Mouse (Mus musculus): Measurements from ENCODE around the gene Serpina3b. TPM values are rescaled to one million over a fixed set of nuclear protein-coding genes. Genes with fewer than 3 reads are reported as not detected.
"Not testable (repeated sequence)": the region's sequence is repeated elsewhere in the genome, so short reads cannot be mapped to it uniquely, and the experiment has no call there.

The Serpina3b gene
- polyA plus RNA-seq (2016; fragmentation: Nextera tagmentation; extraction: Ambion mirVana) = 0.20 TPM in 1 of 2 replicates, not detected in the other

GRCm38 (mm10) chr12:104127696-104128095 lies at the start of gene Serpina3b:
Gene Serpina3b (plus strand): TSS chr12:104127996.
- Histone ChIP-seq H3K36me3 (no peaks in the 10 kb centered on the region), H3K27me3 (ENCODE audit: insufficient read depth, poor library complexity, severe bottlenecking) (no peaks in the 10 kb centered on the region), H3K4me1 (0 out of 2 replicates have a peak, but pooled peaks cover 7% of the 10 kb centered on the region), H3K4me3 (no peak within 1 kb of the TSS), H3K27ac (no peak within 1 kb of the TSS), H3K9me3 (no peaks in the 10 kb centered on the region)
- 80% methylated on average over 5 of the region's 5 CpGs for WGBS
- DNase-seq (ENCODE audit: low spot score) = no peak

- 68% methylated on average over 2 of the region's 2 CpGs for WGBS
- no peak overlapping the region for H3K4me3 ChIP-seq
- H3K36me3 ChIP-seq = no peaks in the 10 kb centered on the region
- no peaks in the 10 kb centered on the region for H3K9me3 ChIP-seq
- no peaks in the 10 kb centered on the region for H3K4me1 ChIP-seq
- no peak overlapping the region for H3K27ac ChIP-seq
- no peak for DNase-seq (ENCODE audit: low spot score)
- H3K27me3 ChIP-seq (ENCODE audit: insufficient read depth, poor library complexity, severe bottlenecking) = no peaks in the 10 kb centered on the region
Measured at GRCm38 (mm10) chr12:104090119-104090518, 37.7 kb upstream of the Serpina3b start.

- 71% methylated on average over 1 of the region's 1 CpGs for WGBS
- Histone ChIP-seq H3K9me3 (no peaks in the 10 kb centered on the region), H3K4me3 (no peak overlapping the region), H3K27me3 (ENCODE audit: insufficient read depth, poor library complexity, severe bottlenecking) (no peaks in the 10 kb centered on the region), H3K36me3 (no peaks in the 10 kb centered on the region), H3K27ac (no peak overlapping the region), H3K4me1 (no peaks in the 10 kb centered on the region)
- no peak for DNase-seq (ENCODE audit: low spot score)
Measured at GRCm38 (mm10) chr12:104091303-104091702, 36.5 kb upstream of the Serpina3b start.

GRCm38 (mm10) chr12:104100768-104101167 lies 27.0 kb upstream of the Serpina3b start, which contains the start of gene Serpina5:
Gene Serpina5 (plus strand): TSS chr12:104101113.
- H3K27ac ChIP-seq = no peak within 1 kb of the TSS
- no peaks in the 10 kb centered on the region for H3K9me3 ChIP-seq
- H3K4me3 ChIP-seq = no peak within 1 kb of the TSS
- H3K36me3 ChIP-seq = no peaks in the 10 kb centered on the region
- 78% methylated on average over 6 of the region's 6 CpGs for WGBS
- DNase-seq (ENCODE audit: low spot score) = no peak
- no peaks in the 10 kb centered on the region for H3K27me3 ChIP-seq (ENCODE audit: insufficient read depth, poor library complexity, severe bottlenecking)
- no peaks in the 10 kb centered on the region for H3K4me1 ChIP-seq

- no peak overlapping the region for H3K4me3 ChIP-seq
- H3K4me1 ChIP-seq = no peaks in the 10 kb centered on the region
- H3K27me3 ChIP-seq (ENCODE audit: insufficient read depth, poor library complexity, severe bottlenecking) = 0 out of 2 replicates have a peak, but pooled peaks cover 4% of the 10 kb centered on the region
- no peaks in the 10 kb centered on the region for H3K36me3 ChIP-seq
- H3K9me3 ChIP-seq = no peaks in the 10 kb centered on the region
- no peak for DNase-seq (ENCODE audit: low spot score)
- H3K27ac ChIP-seq = no peak overlapping the region
Measured at GRCm38 (mm10) chr12:104105847-104106246, 21.9 kb upstream of the Serpina3b start.

GRCm38 (mm10) chr12:104106919-104107318 lies 20.9 kb upstream of the Serpina3b start:
- Histone ChIP-seq H3K9me3 (no peaks in the 10 kb centered on the region), H3K27ac (no peak overlapping the region), H3K4me1 (no peaks in the 10 kb centered on the region), H3K27me3 (ENCODE audit: insufficient read depth, poor library complexity, severe bottlenecking) (0 out of 2 replicates have a peak, but pooled peaks cover 4% of the 10 kb centered on the region), H3K4me3 (no peak overlapping the region), H3K36me3 (no peaks in the 10 kb centered on the region)
- no peak for DNase-seq (ENCODE audit: low spot score)

- DNase-seq (ENCODE audit: low spot score) = no peak
- H3K4me3 ChIP-seq = no peak overlapping the region
- no peaks in the 10 kb centered on the region for H3K4me1 ChIP-seq
- H3K27me3 ChIP-seq (ENCODE audit: insufficient read depth, poor library complexity, severe bottlenecking) = 0 out of 2 replicates have a peak, but pooled peaks cover 4% of the 10 kb centered on the region
- WGBS = 81% methylated on average over 2 of the region's 2 CpGs
- no peak overlapping the region for H3K27ac ChIP-seq
- no peaks in the 10 kb centered on the region for H3K9me3 ChIP-seq
- no peaks in the 10 kb centered on the region for H3K36me3 ChIP-seq
Measured at GRCm38 (mm10) chr12:104108507-104108906, 19.3 kb upstream of the Serpina3b start.

GRCm38 (mm10) chr12:104112333-104112732 lies 15.5 kb upstream of the Serpina3b start, which contains the start of gene Serpina3a:
Gene Serpina3a (plus strand): TSS chr12:104112724.
- not testable (repeated sequence) for DNase-seq (ENCODE audit: low spot score); H3K36me3 ChIP-seq; H3K27ac ChIP-seq; H3K4me3 ChIP-seq; H3K27me3 ChIP-seq (ENCODE audit: insufficient read depth, poor library complexity, severe bottlenecking); H3K9me3 ChIP-seq; H3K4me1 ChIP-seq
- WGBS = 82% methylated on average over 11 of the region's 11 CpGs

- Histone ChIP-seq H3K27ac (no peak overlapping the region), H3K4me3 (no peak overlapping the region), H3K36me3 (no peaks in the 10 kb centered on the region), H3K4me1 (no peaks in the 10 kb centered on the region), H3K27me3 (ENCODE audit: insufficient read depth, poor library complexity, severe bottlenecking) (no peaks in the 10 kb centered on the region), H3K9me3 (no peaks in the 10 kb centered on the region)
- 57% methylated on average over 3 of the region's 3 CpGs for WGBS
- no peak for DNase-seq (ENCODE audit: low spot score)
Measured at GRCm38 (mm10) chr12:104114921-104115579, 12.7 kb upstream of the Serpina3b start.

- Histone ChIP-seq H3K9me3 (no peaks in the 10 kb centered on the region), H3K27me3 (ENCODE audit: insufficient read depth, poor library complexity, severe bottlenecking) (no peaks in the 10 kb centered on the region), H3K4me1 (0 out of 2 replicates have a peak, but pooled peaks cover 7% of the 10 kb centered on the region), H3K36me3 (no peaks in the 10 kb centered on the region), H3K27ac (no peak overlapping the region), H3K4me3 (no peak overlapping the region)
- WGBS = 68% methylated on average over 1 of the region's 1 CpGs
- DNase-seq (ENCODE audit: low spot score) = no peak
Measured at GRCm38 (mm10) chr12:104123097-104123496, 4.7 kb upstream of the Serpina3b start.

- DNase-seq (ENCODE audit: low spot score) = no peak
- no peaks in the 10 kb centered on the region for H3K36me3 ChIP-seq
- no peak overlapping the region for H3K4me3 ChIP-seq
- 0 out of 2 replicates have a peak, but pooled peaks cover 7% of the 10 kb centered on the region for H3K4me1 ChIP-seq
- no peaks in the 10 kb centered on the region for H3K27me3 ChIP-seq (ENCODE audit: insufficient read depth, poor library complexity, severe bottlenecking)
- no peak overlapping the region for H3K27ac ChIP-seq
- H3K9me3 ChIP-seq = no peaks in the 10 kb centered on the region
- 78% methylated on average over 2 of the region's 2 CpGs for WGBS
Measured at GRCm38 (mm10) chr12:104123996-104124395, 3.8 kb upstream of the Serpina3b start.

- 66% methylated on average over 5 of the region's 5 CpGs for WGBS
- H3K27ac ChIP-seq = no peak overlapping the region
- DNase-seq (ENCODE audit: low spot score) = no peak
Measured at GRCm38 (mm10) chr12:104125021-104125560, 2.7 kb upstream of the Serpina3b start.

GRCm38 (mm10) chr12:104131041-104131440 lies 3.2 kb downstream of the Serpina3b start:
- H3K27me3 ChIP-seq (ENCODE audit: insufficient read depth, poor library complexity, severe bottlenecking) = no peaks in the 10 kb centered on the region
- DNase-seq (ENCODE audit: low spot score) = no peak
- H3K27ac ChIP-seq = no peak overlapping the region
- H3K9me3 ChIP-seq = no peaks in the 10 kb centered on the region
- H3K36me3 ChIP-seq = no peaks in the 10 kb centered on the region
- H3K4me1 ChIP-seq = 0 out of 2 replicates have a peak, but pooled peaks cover 4% of the 10 kb centered on the region
- H3K4me3 ChIP-seq = no peak overlapping the region

More at GRCm38 (mm10) chr12:104125021-104125560, 2.7 kb upstream of the Serpina3b start:
- H3K4me1 ChIP-seq = 0 out of 2 replicates have a peak, but pooled peaks cover 7% of the 10 kb centered on the region
- H3K4me3 ChIP-seq = no peak overlapping the region
- H3K27me3 ChIP-seq (ENCODE audit: insufficient read depth, poor library complexity, severe bottlenecking) = no peaks in the 10 kb centered on the region
- H3K36me3 ChIP-seq = no peaks in the 10 kb centered on the region
- H3K9me3 ChIP-seq = no peaks in the 10 kb centered on the region

Data from heart, embryonic 10.5 days (tissue).